Mouse (Mus musculus): ENCODE measurements around the gene Mtmr12.

The Mtmr12 gene

DNA sequence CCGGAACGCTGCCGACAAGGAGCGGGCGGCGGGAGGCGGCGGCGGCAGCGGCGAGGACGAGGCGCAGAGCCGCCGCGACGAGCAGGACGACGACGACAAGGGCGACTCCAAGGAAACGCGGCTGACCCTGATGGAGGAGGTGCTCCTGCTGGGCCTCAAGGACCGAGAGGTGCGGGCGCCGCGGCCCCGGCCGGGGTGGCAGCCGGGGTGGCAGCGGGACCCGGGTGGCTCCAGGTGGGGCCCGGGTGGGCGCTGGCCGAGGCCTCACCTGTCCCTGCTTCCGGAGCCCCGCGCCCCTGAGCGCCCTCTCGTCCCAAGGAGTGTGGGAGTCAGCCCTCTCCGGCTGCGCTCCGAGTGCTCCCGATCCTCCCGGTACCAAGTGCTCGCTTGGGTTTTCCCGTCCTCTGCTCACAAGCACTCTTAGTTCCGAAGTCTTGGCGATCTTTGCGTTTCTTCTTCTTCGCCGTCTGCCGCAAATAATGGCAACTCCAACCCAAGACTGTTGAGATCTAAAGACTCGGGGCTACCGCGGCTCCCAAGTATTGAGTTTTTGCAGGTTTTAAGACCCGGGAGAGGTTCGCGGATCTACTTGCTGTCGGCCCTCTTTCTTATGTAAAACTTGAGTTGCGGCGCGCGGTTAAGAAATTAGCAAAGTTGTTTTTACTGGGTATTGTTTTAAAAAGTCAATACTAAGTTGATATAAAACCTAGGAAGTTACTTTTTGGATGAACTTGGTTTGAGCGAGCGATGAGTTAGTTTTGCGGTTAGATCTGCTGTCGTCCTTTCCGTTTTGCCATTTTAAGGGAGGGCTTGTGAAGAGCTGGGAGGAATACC lies 117.2 kb downstream of the Mtmr12 start, which contains the start of gene 1810049J17Rik:
Gene 1810049J17Rik (minus strand): TSS at position 112 of the 834 bp plus-strand sequence.
- DNase-seq (ENCODE audit: low spot score), result peak; percentile 50

DNA sequence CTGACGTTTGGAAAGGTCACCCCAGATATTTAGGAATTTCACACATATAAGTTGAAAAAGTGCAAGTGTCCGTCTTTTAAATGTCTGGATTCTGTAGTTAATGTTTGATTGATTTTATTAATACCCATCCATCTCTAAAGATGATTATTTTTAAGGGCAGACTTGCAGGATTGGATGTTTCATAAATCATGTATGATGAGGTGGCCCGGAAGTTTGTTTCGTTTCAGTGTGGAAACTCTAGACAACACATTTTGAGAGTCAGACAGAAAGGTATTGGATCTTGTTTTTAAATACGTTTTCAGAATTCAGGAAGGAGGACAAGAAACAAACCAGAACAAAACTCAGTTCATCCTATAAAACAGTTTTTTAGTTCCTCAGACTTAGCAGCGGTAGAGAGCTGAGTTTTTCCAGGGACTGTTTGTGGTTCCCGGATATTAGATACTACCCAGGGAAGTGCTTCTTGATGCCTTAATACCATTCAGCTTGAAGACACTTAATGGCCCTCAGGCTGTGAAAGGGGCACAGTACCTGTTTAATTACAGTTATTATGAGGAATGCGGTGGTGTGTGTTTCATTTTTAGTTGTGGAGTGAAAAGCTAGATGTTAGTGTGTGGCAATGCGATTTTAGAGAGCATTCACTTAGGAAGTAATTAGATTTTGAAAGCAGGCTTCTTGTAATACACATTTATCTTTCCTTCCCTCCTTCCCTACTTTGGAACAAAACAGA lies 118.0 kb downstream of the Mtmr12 start:
- no peak for DNase-seq (ENCODE audit: low spot score)

All from retina, embryonic 14.5 days (tissue).